Mouse (Mus musculus): ENCODE results near the gene Chst4.

GRCm38 (mm10) chr8:110036156-110036555 is 3.4 kb downstream of the Chst4 start:
- TF ChIP-seq CTCF (IDR thresholded peaks at IDR 0.05; ENCODE audit: extremely low read depth, insufficient read length, insufficient replicate concordance, low read depth, low read length) (no peak), POLR2A (IDR thresholded peaks at IDR 0.05; ENCODE audit: low read depth, low read length) (no peak)

Measured in small intestine, adult 2 months (tissue).